In the genomic region with DNA sequence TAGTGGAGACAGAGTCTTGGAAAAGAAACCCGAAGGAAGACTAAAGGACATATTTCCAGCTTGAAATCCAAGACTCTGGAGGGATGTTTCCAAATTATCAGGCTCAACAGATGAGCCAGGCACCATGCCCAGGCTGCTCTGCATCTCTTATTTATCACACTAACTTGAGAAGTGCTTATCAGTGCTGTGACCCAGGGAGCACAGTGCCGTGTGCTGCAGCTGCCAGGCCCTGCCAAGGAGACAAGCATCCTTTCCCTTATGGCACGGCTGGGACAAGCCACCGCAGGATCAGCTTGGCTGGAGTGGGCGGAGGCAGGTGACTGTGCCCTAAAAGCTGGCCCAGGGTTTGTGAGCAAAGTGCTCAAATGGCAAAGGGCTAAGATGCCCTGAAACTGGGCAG, we compare ENCODE assay signal across 16 mouse cellular contexts.
A peak's percentile ranks its signal among the peaks of the same experiment; 100 is the strongest.
DNase-seq lines count a peak whose midpoint lies in the region; TF ChIP-seq lines count a peak whose summit lies in the region.
"Had no signal": no experiment of that assay in that cellular context is flagged by ENCODE, and none has a peak within 500 bp of the region (broad histone marks: within the 10 kb centered on the region; RNA-seq: fewer than 3 reads in every experiment).

No protein-coding gene starts in this region.

- no peak for TF ChIP-seq CTCF in gastrocnemius, adult 2 months (IDR thresholded peaks at IDR 0.05)
- TF ChIP-seq CTCF in layer of hippocampus, adult 2 months (conservative IDR thresholded peaks at IDR 0.05), result no peak
- no peak for TF ChIP-seq CTCF in brain, embryonic 14.5 days (IDR thresholded peaks at IDR 0.05; ENCODE audit: borderline replicate concordance, extremely low read depth, insufficient read depth, insufficient read length)

- DNase-seq in gastrocnemius, adult 2 months, result peak; percentile 57
- no peak for DNase-seq in gastrocnemius, postnatal 14 days
- DNase-seq in layer of hippocampus, adult 2 months (ENCODE audit: low spot score in 2 of 2), result no peak
- DNase-seq in layer of hippocampus, postnatal 25 days (ENCODE audit: extremely low spot score in 1 of 2, low spot score in 1 of 2), result no peak
- peak; percentile 6 for DNase-seq in 3T3-L1 (ENCODE audit: low read depth, low spot score)
- peak; percentile 52 for DNase-seq in brain, embryonic 14.5 days (ENCODE audit: low read depth)
- DNase-seq in spleen, adult 18-20 months, result no peak
- DNase-seq in lung, adult 18-20 months, result no peak
- DNase-seq: adrenal gland, adult 8-10 months; cerebellum, adult 9-11 months; heart, adult 18-20 months; heart, postnatal 36 days; liver, postnatal 0 days; right cerebral cortex, postnatal 4 days had no signal

- H3K27ac ChIP-seq in gastrocnemius, adult 2 months, result peak overlapping the region; percentile 70
- H3K27ac ChIP-seq in layer of hippocampus, adult 2 months, result peak overlapping the region; percentile 81
- H3K27ac ChIP-seq: limb, embryonic 15.5 days had no signal

- intact Hi-C loops in gastrocnemius, adult 2 months (cut with DNase I), result no loop called here
- intact Hi-C loops in gastrocnemius, postnatal 14 days (cut with DNase I; ENCODE audit: low total_unique reads), result loop anchor here (5.0 kb wide), 1 partner anchor 134 kb away; no protein-coding TSS in a partner anchor

- no peak for TF ChIP-seq POLR2A in brain, embryonic 14.5 days (IDR thresholded peaks at IDR 0.05; ENCODE audit: borderline replicate concordance, extremely low read depth, insufficient read depth, insufficient read length, poor library complexity, severe bottlenecking)

- no peak overlapping the region for H3K4me3 ChIP-seq in gastrocnemius, adult 2 months
- H3K4me3 ChIP-seq in layer of hippocampus, adult 2 months, result no peak overlapping the region
- H3K4me3 ChIP-seq: erythroblast, embryonic 14.5 days; limb, embryonic 15.5 days had no signal

Comparison
In these comparisons a context has a peak if more than half of its experiments do, and no peak if none do; other contexts are left out.
1. DNase-seq: peak in gastrocnemius, adult 2 months (single experiment), 3T3-L1 (single experiment) and brain, embryonic 14.5 days (single experiment); none in gastrocnemius, postnatal 14 days (single experiment), layer of hippocampus, adult 2 months (0 of 2), layer of hippocampus, postnatal 25 days (0 of 2), spleen, adult 18-20 months (0 of 2) and lung, adult 18-20 months (0 of 2).